Mouse (Mus musculus) cortical plate, adult 2 months (tissue): ENCODE results near the gene Top2b.

Experiments used
- CTCF ChIP-seq: fragments of 200-500 bp; IDR thresholded peaks from 2 replicates; pipeline ENCODE4 v1.5.1; 2011; ENCODE audit warnings: mild to moderate bottlenecking, control low read depth, low read length; ENCODE audit not compliant: insufficient read depth; ENCODE audit errors: extremely low read depth
- POLR2A ChIP-seq: fragments of 200-500 bp; IDR thresholded peaks from 2 replicates; pipeline ENCODE4 v1.6.1; 2011; ENCODE audit warnings: mild to moderate bottlenecking, low read length, control low read depth; ENCODE audit not compliant: insufficient read depth; ENCODE audit errors: extremely low read depth

- TF ChIP-seq CTCF (no peak), POLR2A (no peak)
Measured at GRCm38 (mm10) chr14:16448269-16448987, 83.4 kb downstream of the Top2b start.
